Mouse (Mus musculus): ENCODE measurements around the gene 1810055G02Rik. TPM values are rescaled to one million over a fixed set of nuclear protein-coding genes. Genes with fewer than 3 reads are reported as not detected.

Gene 1810055G02Rik
- polyA plus RNA-seq, 1 experiment from 2014 or later, result 38.9 TPM

Other genes with a start within 250 kb of the 1810055G02Rik start
- 81.8 and 84.2 TPM in 2 replicates for gene Ppp6r3, start 132.5 kb upstream of the 1810055G02Rik start, polyA plus RNA-seq (2014; fragmentation: Nextera tagmentation; extraction: Ambion mirVana)
- gene Lrp5, start 21.7 kb upstream of the 1810055G02Rik start, polyA plus RNA-seq (2014; fragmentation: Nextera tagmentation; extraction: Ambion mirVana), result 2.6 and 2.8 TPM in 2 replicates
- gene Kmt5b, start 59.1 kb downstream of the 1810055G02Rik start, polyA plus RNA-seq (2014; fragmentation: Nextera tagmentation; extraction: Ambion mirVana), result 40.3 and 45.1 TPM in 2 replicates
- gene Chka, start 143.5 kb downstream of the 1810055G02Rik start, polyA plus RNA-seq (2014; fragmentation: Nextera tagmentation; extraction: Ambion mirVana), result 50.5 and 53.0 TPM in 2 replicates
- 7.7 and 8.9 TPM in 2 replicates for gene Tcirg1, start 198.8 kb downstream of the 1810055G02Rik start, polyA plus RNA-seq (2014; fragmentation: Nextera tagmentation; extraction: Ambion mirVana)
- gene Ndufs8, start 204.5 kb downstream of the 1810055G02Rik start, polyA plus RNA-seq (2014; fragmentation: Nextera tagmentation; extraction: Ambion mirVana), result 209 and 235 TPM in 2 replicates
- gene Aldh3b1, start 221.5 kb downstream of the 1810055G02Rik start, polyA plus RNA-seq (2014; fragmentation: Nextera tagmentation; extraction: Ambion mirVana), result 0.67 and 0.99 TPM in 2 replicates
- 5.9 and 7.1 TPM in 2 replicates for gene Unc93b1, start 226.9 kb downstream of the 1810055G02Rik start, polyA plus RNA-seq (2014; fragmentation: Nextera tagmentation; extraction: Ambion mirVana)